Mouse (Mus musculus): ENCODE results near the gene Jak2. TPM values are rescaled to one million over a fixed set of nuclear protein-coding genes. Genes with fewer than 3 reads are reported as not detected.

The Jak2 gene
- total RNA-seq, 2 experiments from 2014 or later, result 20.0 to 24.5 TPM

DNA sequence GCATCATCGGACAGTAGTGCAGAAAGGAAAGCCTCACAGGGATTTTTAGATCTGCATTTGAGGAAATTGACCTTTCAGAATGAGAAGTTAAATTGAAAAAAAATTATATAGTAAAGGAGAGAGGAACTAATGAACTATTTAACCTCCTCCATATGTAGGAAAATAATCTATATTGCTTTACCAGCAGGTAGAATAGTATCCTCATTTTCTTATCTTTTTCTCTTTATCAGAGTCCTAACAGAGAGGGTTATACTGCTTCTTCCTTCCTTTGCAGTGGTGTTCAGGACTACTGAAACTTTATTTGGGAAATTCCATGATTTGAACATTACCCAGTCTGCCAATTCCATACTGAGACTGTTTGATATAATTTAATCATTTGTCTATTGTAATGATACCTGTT lies 45.7 kb downstream of the Jak2 start:
- no peak for DNase-seq (ENCODE audit: low spot score)

DNA sequence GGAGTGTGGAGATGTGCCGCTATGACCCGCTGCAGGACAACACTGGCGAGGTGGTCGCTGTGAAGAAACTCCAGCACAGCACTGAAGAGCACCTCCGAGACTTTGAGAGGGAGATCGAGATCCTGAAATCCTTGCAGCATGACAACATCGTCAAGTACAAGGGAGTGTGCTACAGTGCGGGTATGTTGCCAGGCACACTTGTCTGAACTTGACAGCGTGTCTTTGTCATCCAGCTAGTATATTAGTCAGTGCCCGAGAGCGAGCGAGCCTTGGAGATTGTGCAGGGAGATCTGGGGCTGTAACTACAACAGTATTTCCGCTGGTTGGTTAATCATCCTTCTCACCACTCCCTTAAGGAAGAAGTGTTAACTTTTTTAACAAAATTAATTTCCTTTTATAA lies 49.3 kb downstream of the Jak2 start:
- DNase-seq (ENCODE audit: low spot score), result no peak

- DNase-seq (ENCODE audit: low spot score), result no peak
These were observed 50.5 kb downstream of the Jak2 start for GRCm38 (mm10) chr19:29302119-29302518.

GRCm38 (mm10) chr19:29308832-29309231 lies 57.2 kb downstream of the Jak2 start:
- no peak for DNase-seq (ENCODE audit: low spot score)

DNA sequence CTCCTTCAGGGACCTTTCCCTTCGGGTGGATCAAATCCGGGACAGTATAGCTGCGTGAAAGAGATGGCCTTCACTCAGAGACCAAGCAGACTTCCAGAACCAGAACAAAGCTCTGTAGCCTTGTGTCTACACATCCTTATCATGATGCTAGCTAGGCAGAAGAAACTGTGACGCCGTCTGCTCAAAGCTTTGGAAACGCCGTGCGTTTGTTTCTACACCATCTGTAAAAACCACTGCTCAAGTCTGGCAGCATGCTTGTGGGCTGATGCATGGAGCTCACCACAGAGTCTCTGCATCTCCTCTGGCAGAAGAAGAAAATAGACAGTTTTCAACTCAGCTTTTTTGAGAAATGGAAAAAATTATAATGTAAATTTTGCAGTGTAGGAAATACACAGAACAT lies 60.2 kb downstream of the Jak2 start:
- DNase-seq (ENCODE audit: low spot score), result no peak

GRCm38 (mm10) chr19:29312661-29313060 lies 61.0 kb downstream of the Jak2 start:
- DNase-seq (ENCODE audit: low spot score), result no peak

GRCm38 (mm10) chr19:29323416-29324049 lies 71.9 kb downstream of the Jak2 start:
- DNase-seq (ENCODE audit: low spot score), result no peak

- peak; percentile 59 for DNase-seq (ENCODE audit: low spot score)
These were observed 73.6 kb downstream of the Jak2 start, which contains the start of gene Insl6 for GRCm38 (mm10) chr19:29325053-29325851. Gene Insl6, minus strand, starts transcription at chr19:29325356.

GRCm38 (mm10) chr19:29325852-29326180 lies 74.2 kb downstream of the Jak2 start:
- DNase-seq (ENCODE audit: low spot score), result no peak

DNA sequence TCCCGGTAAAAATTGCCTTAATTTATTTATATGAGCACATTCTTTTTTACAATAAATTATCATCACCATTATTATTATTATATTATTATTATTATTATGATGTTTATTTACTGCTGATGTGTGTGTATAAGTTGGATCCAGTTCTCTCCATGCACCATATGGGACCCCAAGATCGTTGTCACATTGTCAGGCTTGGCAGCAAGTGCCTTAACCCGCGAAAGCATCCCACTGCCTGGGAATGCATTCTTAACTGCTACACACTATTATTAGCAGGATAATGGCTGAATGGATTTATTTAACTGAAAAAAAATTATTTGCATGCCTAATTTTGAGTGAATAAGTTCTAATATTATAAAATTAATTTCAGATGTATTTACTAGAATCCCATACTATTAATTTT lies 74.8 kb downstream of the Jak2 start:
- DNase-seq (ENCODE audit: low spot score), result no peak

- DNase-seq (ENCODE audit: low spot score), result no peak
These were observed 75.4 kb downstream of the Jak2 start for GRCm38 (mm10) chr19:29326822-29327552.

DNA sequence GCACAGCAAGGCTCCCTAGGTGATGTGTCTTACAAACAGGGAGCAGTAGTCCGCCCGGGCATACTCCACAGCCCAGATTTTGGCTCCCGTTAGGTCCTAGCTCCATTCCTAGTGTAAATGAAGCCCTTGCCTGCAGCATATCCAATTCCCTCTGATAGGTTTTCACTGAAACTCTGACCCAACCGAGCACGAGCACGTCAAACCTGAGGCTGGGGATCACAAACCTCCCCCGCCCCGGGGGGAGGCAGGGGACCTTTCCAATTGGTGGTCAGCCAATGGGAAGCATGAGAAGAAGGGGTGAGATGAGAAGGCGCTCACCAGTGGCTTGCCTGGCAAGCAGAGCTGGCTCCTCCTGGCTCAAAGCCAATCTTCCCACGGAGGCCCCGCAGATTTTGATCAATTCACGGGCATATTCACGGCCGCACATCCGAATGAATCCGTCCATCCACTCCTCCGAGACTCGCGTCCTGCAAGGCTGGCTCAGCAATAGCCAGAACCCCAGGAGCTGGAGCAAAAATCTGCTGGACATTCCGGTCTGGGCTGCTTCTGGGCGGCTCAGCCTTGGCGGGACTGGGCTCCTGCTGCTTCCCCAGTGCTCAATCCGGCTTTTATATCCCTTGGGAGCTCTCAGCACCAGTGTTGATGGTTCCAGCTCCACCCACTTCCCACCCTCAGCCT lies 82.6 kb downstream of the Jak2 start, which contains the start of gene Rln1:
Gene Rln1 (minus strand): TSS at position 603 of the 678 bp plus-strand sequence.
- DNase-seq (ENCODE audit: low spot score), result peak; percentile 6

- DNase-seq (ENCODE audit: low spot score), result no peak
These were observed 85.0 kb downstream of the Jak2 start for GRCm38 (mm10) chr19:29336624-29337023.

DNA sequence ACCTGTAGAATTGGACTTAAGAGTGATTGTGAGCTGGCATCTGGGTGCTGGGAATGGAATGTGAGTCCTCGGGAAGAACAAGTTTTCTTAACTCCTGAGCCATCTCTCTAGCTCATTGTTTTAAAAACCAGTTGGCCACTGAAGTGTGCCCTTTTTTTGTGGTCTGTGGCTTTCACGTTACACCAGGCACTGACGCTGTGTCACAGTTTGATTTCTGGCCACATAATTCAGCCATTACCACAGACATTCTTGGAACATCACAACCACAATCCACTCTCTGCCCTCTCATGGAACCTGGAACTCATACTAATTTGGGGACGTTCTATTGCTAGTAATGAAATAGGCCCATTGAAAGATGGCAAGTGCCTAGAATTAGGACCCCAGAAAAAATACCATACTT lies 89.4 kb downstream of the Jak2 start:
- DNase-seq (ENCODE audit: low spot score), result no peak

GRCm38 (mm10) chr19:29342281-29342680 lies 90.7 kb downstream of the Jak2 start:
- no peak for DNase-seq (ENCODE audit: low spot score)

GRCm38 (mm10) chr19:29344868-29345267 lies 93.2 kb downstream of the Jak2 start:
- DNase-seq (ENCODE audit: low spot score), result no peak

DNA sequence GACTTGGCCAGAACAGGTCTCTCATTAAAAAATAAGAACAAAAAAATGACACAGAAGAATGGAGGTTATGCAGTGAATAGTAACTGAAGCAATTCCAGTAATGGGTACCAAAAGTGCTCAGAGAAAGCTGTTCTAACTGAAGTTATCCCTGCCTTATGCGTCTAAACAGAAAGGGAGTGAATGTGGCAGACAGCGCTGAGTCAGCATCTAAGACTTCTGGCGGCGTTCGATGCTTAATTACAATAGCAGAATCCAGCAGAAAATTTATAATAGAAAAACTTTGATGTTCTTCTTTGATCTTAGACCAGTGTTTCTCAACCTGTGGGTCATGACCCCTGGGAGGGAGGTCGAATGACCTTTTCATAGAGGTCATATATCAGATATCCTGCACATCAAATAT lies 94.0 kb downstream of the Jak2 start:
- DNase-seq (ENCODE audit: low spot score), result no peak

DNA sequence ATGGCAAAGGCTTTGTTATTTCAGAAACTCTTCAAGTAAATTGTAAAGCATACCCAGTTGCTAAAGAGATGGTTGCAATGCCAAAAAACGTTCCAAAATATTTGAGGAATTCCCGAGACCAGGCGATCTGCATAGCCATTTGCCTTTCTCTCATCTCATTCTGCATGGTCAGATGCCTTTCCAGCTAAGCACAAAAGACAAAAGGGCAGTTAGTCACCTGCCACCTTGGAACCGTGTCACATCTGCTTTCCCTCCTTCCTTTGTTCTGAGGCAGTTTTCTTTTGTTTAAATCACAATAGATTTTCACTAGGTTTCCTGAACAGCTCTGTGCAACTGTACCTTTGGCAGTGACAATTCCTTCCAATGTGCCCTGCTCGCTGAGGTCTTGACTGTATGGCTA lies 99.4 kb downstream of the Jak2 start:
- DNase-seq (ENCODE audit: low spot score), result no peak

DNA sequence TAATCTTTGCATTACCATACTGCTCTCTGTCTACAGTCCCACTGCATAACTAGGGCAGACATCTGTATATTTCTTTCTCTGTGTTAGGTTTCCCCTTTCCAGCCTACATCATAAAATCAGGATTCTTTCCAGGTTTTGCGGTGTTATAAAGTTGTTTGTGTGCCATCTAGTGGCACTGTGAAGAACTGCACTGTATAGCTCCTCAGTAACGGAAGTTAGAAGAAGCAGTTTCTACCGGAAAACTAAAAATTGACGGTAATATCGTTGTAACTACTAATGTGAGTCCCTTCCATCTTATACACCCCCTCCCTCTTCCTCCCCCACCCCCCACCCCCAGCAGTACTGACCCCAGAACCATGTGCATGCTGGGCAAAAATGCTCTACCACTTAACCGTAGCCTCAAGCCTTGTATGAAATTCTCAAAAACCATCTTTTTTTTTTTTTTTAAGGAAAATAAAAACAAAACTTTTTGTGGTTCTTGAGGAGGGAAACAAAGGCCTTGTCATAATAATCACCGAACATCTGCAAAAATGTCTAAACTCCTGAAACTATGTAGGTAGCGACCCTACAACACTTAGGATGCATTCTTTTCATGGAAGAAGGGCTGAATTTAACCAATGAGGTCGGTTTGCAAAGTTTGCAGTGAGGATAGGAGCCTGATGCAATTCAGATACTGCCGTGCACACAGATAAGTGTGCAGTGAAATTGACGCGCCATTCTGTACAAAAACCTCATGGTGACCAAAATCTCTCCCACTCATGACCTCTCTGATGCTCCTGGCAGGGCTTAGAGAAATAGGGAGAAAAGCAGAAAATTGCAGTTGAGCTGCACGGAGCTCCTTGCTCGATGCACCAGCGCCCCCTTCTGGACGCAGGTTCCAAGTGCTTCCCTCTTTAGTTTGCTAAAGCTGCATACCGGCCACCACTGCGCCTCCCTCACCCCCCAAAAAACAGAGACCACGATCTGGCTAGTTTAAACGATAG lies 103.6 kb downstream of the Jak2 start:
- peak; percentile 84 for DNase-seq (ENCODE audit: low spot score)

DNA sequence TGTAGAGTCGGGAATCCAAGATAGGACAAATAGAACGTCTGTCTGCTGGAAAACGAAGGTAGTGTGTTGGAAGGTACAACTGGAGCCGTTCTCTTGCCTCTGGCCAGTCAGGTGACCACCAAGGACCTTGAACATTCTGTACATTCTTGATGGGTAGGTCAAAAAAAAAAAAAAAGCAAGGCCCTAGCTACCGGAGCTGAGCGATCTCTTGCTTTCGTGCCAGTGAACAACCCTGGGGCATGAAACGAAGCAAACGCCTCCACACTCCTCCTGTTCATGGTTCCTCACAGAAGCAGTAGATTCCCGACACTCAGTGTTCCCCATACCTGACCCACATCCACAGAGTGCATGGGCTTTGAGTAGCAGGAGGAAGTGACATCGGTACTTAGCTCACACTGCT lies 104.7 kb downstream of the Jak2 start:
- no peak for DNase-seq (ENCODE audit: low spot score)

GRCm38 (mm10) chr19:29360251-29360650 lies 108.6 kb downstream of the Jak2 start:
- no peak for DNase-seq (ENCODE audit: low spot score)

All from gastrocnemius, adult 18-20 months (tissue).